Mouse (Mus musculus): Measurements from ENCODE around the gene Mpig6b. TPM values are rescaled to one million over a fixed set of nuclear protein-coding genes. Genes with fewer than 3 reads are reported as not detected.

Mpig6b gene
- polyA plus RNA-seq, 1 experiment from 2014 or later = 0.16 TPM

GRCm38 (mm10) chr17:35024261-35024660, 41.7 kb downstream of the Mpig6b start:
- Histone ChIP-seq H3K9ac (ENCODE audit: low read length) (no peak overlapping the region; the same call in 1 of the 2 replicates), H3K9me3 (replicated peaks; ENCODE audit: control insufficient read depth, low read length) (no peaks in the 10 kb centered on the region), H3K4me2 (ENCODE audit: low read depth, low read length) (no peak overlapping the region), H3K4me1 (ENCODE audit: control insufficient read depth, insufficient read depth, low read length) (peaks cover 14% of the 10 kb centered on the region), H3K27me3 (ENCODE audit: control insufficient read depth, insufficient read depth, low read length) (no peaks in the 10 kb centered on the region), H3K36me3 (ENCODE audit: control insufficient read depth, insufficient read depth) (no peaks in the 10 kb centered on the region), H3K4me3 (ENCODE audit: low read length) (no peak overlapping the region), H3K27ac (ENCODE audit: low read length) (no peak overlapping the region)
- 50% methylated on average over 13 of the region's 13 CpGs for WGBS
- ATAC-seq (replicated peaks; ENCODE audit: extremely low read depth, insufficient read depth, low FRiP score) = no peak

GRCm38 (mm10) chr17:35023756-35024155, 42.2 kb downstream of the Mpig6b start:
- 64% methylated on average over 4 of the region's 4 CpGs for WGBS
- Histone ChIP-seq H3K4me2 (ENCODE audit: low read depth, low read length) (no peak overlapping the region), H3K36me3 (ENCODE audit: control insufficient read depth, insufficient read depth) (no peaks in the 10 kb centered on the region), H3K9me3 (replicated peaks; ENCODE audit: control insufficient read depth, low read length) (no peaks in the 10 kb centered on the region), H3K9ac (ENCODE audit: low read length) (no peak overlapping the region), H3K27me3 (ENCODE audit: control insufficient read depth, insufficient read depth, low read length) (no peaks in the 10 kb centered on the region), H3K27ac (ENCODE audit: low read length) (no peak overlapping the region), H3K4me3 (ENCODE audit: low read length) (no peak overlapping the region), H3K4me1 (ENCODE audit: control insufficient read depth, insufficient read depth, low read length) (peaks cover 14% of the 10 kb centered on the region)
- no peak for ATAC-seq (replicated peaks; ENCODE audit: extremely low read depth, insufficient read depth, low FRiP score)

- no peaks in the 10 kb centered on the region for H3K27me3 ChIP-seq (ENCODE audit: control insufficient read depth, insufficient read depth, low read length)
- no peak for ATAC-seq (replicated peaks; ENCODE audit: extremely low read depth, insufficient read depth, low FRiP score)
- no peak overlapping the region for H3K27ac ChIP-seq (ENCODE audit: low read length)
- peaks cover 14% of the 10 kb centered on the region for H3K4me1 ChIP-seq (ENCODE audit: control insufficient read depth, insufficient read depth, low read length)
- H3K4me3 ChIP-seq (ENCODE audit: low read length) = no peak overlapping the region
- H3K9me3 ChIP-seq (replicated peaks; ENCODE audit: control insufficient read depth, low read length) = no peaks in the 10 kb centered on the region
- no peak overlapping the region for H3K4me2 ChIP-seq (ENCODE audit: low read depth, low read length)
- WGBS = 77% methylated on average over 5 of the region's 5 CpGs
- H3K9ac ChIP-seq (ENCODE audit: low read length) = no peak overlapping the region
- no peaks in the 10 kb centered on the region for H3K36me3 ChIP-seq (ENCODE audit: control insufficient read depth, insufficient read depth)
These were observed 42.8 kb downstream of the Mpig6b start for GRCm38 (mm10) chr17:35023221-35023620.

GRCm38 (mm10) chr17:35022541-35023060, 43.4 kb downstream of the Mpig6b start:
- ATAC-seq (replicated peaks; ENCODE audit: extremely low read depth, insufficient read depth, low FRiP score) = no peak
- Histone ChIP-seq H3K27me3 (ENCODE audit: control insufficient read depth, insufficient read depth, low read length) (no peaks in the 10 kb centered on the region), H3K4me1 (ENCODE audit: control insufficient read depth, insufficient read depth, low read length) (peaks cover 13% of the 10 kb centered on the region), H3K4me3 (ENCODE audit: low read length) (no peak overlapping the region), H3K36me3 (ENCODE audit: control insufficient read depth, insufficient read depth) (no peaks in the 10 kb centered on the region), H3K27ac (ENCODE audit: low read length) (peak overlapping the region; percentile 81), H3K9me3 (replicated peaks; ENCODE audit: control insufficient read depth, low read length) (no peaks in the 10 kb centered on the region), H3K9ac (ENCODE audit: low read length) (no peak overlapping the region), H3K4me2 (ENCODE audit: low read depth, low read length) (no peak overlapping the region)
- WGBS = 88% methylated on average over 8 of the region's 8 CpGs

- Histone ChIP-seq H3K27ac (ENCODE audit: low read length) (peak overlapping the region; percentile 81), H3K9ac (ENCODE audit: low read length) (no peak overlapping the region; the same call in 1 of the 2 replicates), H3K36me3 (ENCODE audit: control insufficient read depth, insufficient read depth) (no peaks in the 10 kb centered on the region), H3K9me3 (replicated peaks; ENCODE audit: control insufficient read depth, low read length) (no peaks in the 10 kb centered on the region), H3K4me1 (ENCODE audit: control insufficient read depth, insufficient read depth, low read length) (peaks cover 8% of the 10 kb centered on the region), H3K4me2 (ENCODE audit: low read depth, low read length) (peak overlapping the region; percentile 37; the same call in 1 of the 2 replicates), H3K4me3 (ENCODE audit: low read length) (no peak overlapping the region), H3K27me3 (ENCODE audit: control insufficient read depth, insufficient read depth, low read length) (no peaks in the 10 kb centered on the region)
- ATAC-seq (replicated peaks; ENCODE audit: extremely low read depth, insufficient read depth, low FRiP score) = peak; percentile 67
- WGBS = 23% methylated on average over 6 of the region's 6 CpGs
These were observed 44.0 kb downstream of the Mpig6b start for GRCm38 (mm10) chr17:35021842-35022477.

GRCm38 (mm10) chr17:35021163-35021808, 44.7 kb downstream of the Mpig6b start:
- H3K27me3 ChIP-seq (ENCODE audit: control insufficient read depth, insufficient read depth, low read length) = no peaks in the 10 kb centered on the region
- 9% methylated on average over 17 of the region's 17 CpGs for WGBS
- H3K9ac ChIP-seq (ENCODE audit: low read length) = no peak overlapping the region
- peak overlapping the region; percentile 3; the same call in 1 of the 2 replicates for H3K4me3 ChIP-seq (ENCODE audit: low read length)
- peak overlapping the region; percentile 81 for H3K27ac ChIP-seq (ENCODE audit: low read length)
- H3K9me3 ChIP-seq (replicated peaks; ENCODE audit: control insufficient read depth, low read length) = no peaks in the 10 kb centered on the region
- H3K4me1 ChIP-seq (ENCODE audit: control insufficient read depth, insufficient read depth, low read length) = peaks cover 13% of the 10 kb centered on the region
- 0 out of 2 replicates have a peak, but pooled peaks cover under 1% of the 10 kb centered on the region for H3K36me3 ChIP-seq (ENCODE audit: control insufficient read depth, insufficient read depth)
- H3K4me2 ChIP-seq (ENCODE audit: low read depth, low read length) = peak overlapping the region; percentile 37
- peak; percentile 19 for ATAC-seq (replicated peaks; ENCODE audit: extremely low read depth, insufficient read depth, low FRiP score)

- Histone ChIP-seq H3K36me3 (ENCODE audit: control insufficient read depth, insufficient read depth) (0 out of 2 replicates have a peak, but pooled peaks cover 4% of the 10 kb centered on the region), H3K4me2 (ENCODE audit: low read depth, low read length) (no peak overlapping the region), H3K9me3 (replicated peaks; ENCODE audit: control insufficient read depth, low read length) (no peaks in the 10 kb centered on the region), H3K27me3 (ENCODE audit: control insufficient read depth, insufficient read depth, low read length) (no peaks in the 10 kb centered on the region), H3K27ac (ENCODE audit: low read length) (no peak overlapping the region), H3K4me3 (ENCODE audit: low read length) (no peak overlapping the region), H3K4me1 (ENCODE audit: control insufficient read depth, insufficient read depth, low read length) (peaks cover 18% of the 10 kb centered on the region), H3K9ac (ENCODE audit: low read length) (no peak overlapping the region)
- no peak for ATAC-seq (replicated peaks; ENCODE audit: extremely low read depth, insufficient read depth, low FRiP score)
- 86% methylated on average over 8 of the region's 8 CpGs for WGBS
These were observed 45.4 kb downstream of the Mpig6b start for GRCm38 (mm10) chr17:35020551-35020950.

GRCm38 (mm10) chr17:35019894-35020293, 46.1 kb downstream of the Mpig6b start:
- H3K4me1 ChIP-seq (ENCODE audit: control insufficient read depth, insufficient read depth, low read length) = peaks cover 18% of the 10 kb centered on the region
- 77% methylated on average over 11 of the region's 11 CpGs for WGBS
- no peaks in the 10 kb centered on the region for H3K9me3 ChIP-seq (replicated peaks; ENCODE audit: control insufficient read depth, low read length)

GRCm38 (mm10) chr17:35018171-35018570, 47.8 kb downstream of the Mpig6b start:
- Histone ChIP-seq H3K4me1 (ENCODE audit: control insufficient read depth, insufficient read depth, low read length) (peaks cover 18% of the 10 kb centered on the region), H3K9ac (ENCODE audit: low read length) (no peak overlapping the region; the same call in 1 of the 2 replicates), H3K27ac (ENCODE audit: low read length) (no peak overlapping the region), H3K27me3 (ENCODE audit: control insufficient read depth, insufficient read depth, low read length) (no peaks in the 10 kb centered on the region), H3K4me3 (ENCODE audit: low read length) (no peak overlapping the region), H3K4me2 (ENCODE audit: low read depth, low read length) (no peak overlapping the region), H3K9me3 (replicated peaks; ENCODE audit: control insufficient read depth, low read length) (no peaks in the 10 kb centered on the region), H3K36me3 (ENCODE audit: control insufficient read depth, insufficient read depth) (peaks cover 25% of the 10 kb centered on the region)
- 63% methylated on average over 3 of the region's 3 CpGs for WGBS
- no peak for ATAC-seq (replicated peaks; ENCODE audit: extremely low read depth, insufficient read depth, low FRiP score)

More at GRCm38 (mm10) chr17:35019894-35020293, 46.1 kb downstream of the Mpig6b start:
- ATAC-seq (replicated peaks; ENCODE audit: extremely low read depth, insufficient read depth, low FRiP score) = no peak
- Histone ChIP-seq H3K4me3 (ENCODE audit: low read length) (no peak overlapping the region), H3K4me2 (ENCODE audit: low read depth, low read length) (no peak overlapping the region), H3K27me3 (ENCODE audit: control insufficient read depth, insufficient read depth, low read length) (no peaks in the 10 kb centered on the region), H3K36me3 (ENCODE audit: control insufficient read depth, insufficient read depth) (peaks cover 8% of the 10 kb centered on the region), H3K9ac (ENCODE audit: low read length) (no peak overlapping the region), H3K27ac (ENCODE audit: low read length) (no peak overlapping the region)

All from heart, embryonic 16.5 days (tissue).